Mouse (Mus musculus): ENCODE results near the gene Ctse.

DNA sequence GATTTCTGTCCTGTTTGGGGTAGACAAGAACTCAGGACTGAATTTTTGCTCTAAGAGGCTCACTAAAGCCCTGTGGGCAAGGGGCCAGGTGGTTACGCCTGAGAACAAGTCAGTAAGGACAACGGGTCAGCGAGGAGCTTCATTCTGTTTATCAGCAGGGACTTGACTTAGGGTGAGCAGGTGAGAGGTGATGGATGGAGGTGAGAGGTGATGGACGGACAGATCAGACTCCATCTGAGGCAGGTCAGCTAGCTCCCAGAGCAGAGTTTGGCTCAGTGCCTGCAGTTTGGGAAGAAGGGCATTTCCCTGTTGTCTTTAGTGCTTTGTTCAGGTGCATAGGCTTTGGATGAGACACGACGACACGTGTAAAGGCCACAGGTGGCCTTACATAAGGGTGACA lies 18.8 kb upstream of the Ctse start:
- no peak for TF ChIP-seq HCFC1 (IDR thresholded peaks at IDR 0.05; ENCODE audit: low read depth, low read length)
- TF ChIP-seq POLR2A (IDR thresholded peaks at IDR 0.05; ENCODE audit: control insufficient read depth in 1 of 2, insufficient read depth in 1 of 2, low read depth in 1 of 2, low read length in 2 of 2, poor library complexity in 1 of 2) = no peak
- no peak for TF ChIP-seq ZC3H11A (IDR thresholded peaks at IDR 0.05; ENCODE audit: low read depth, low read length)
- TF ChIP-seq MAZ (IDR thresholded peaks at IDR 0.05; ENCODE audit: low read depth, low read length) = no peak
- TF ChIP-seq CTCF (IDR thresholded peaks at IDR 0.05 in 2 of 3, conservative IDR thresholded peaks at IDR 0.05 in 1 of 3; ENCODE audit: control insufficient read depth in 1 of 3, insufficient read depth in 1 of 3, low read depth in 2 of 3, low read length in 3 of 3, poor library complexity in 1 of 3, severe bottlenecking in 1 of 3) = no peak
- TF ChIP-seq RAD21 (IDR thresholded peaks at IDR 0.05; ENCODE audit: low read depth, low read length) = no peak

Data from MEL (cell line).